Mouse (Mus musculus): ENCODE data around the gene Gm49383.
"Not testable (repeated sequence)": the region's sequence is repeated elsewhere in the genome, so short reads cannot be mapped to it uniquely, and the experiment has no call there.

The Gm49383 gene

GRCm38 (mm10) chr12:69198985-69199384, 2.1 kb upstream of the Gm49383 start:
- no peak for DNase-seq

- DNase-seq, result peak; percentile 52
Observed at GRCm38 (mm10) chr12:69198164-69198535, 1.2 kb upstream of the Gm49383 start, which contains the start of gene Dnaaf2. Dnaaf2 (minus strand) TSS chr12:69198429.

- DNase-seq, result peak; percentile 30
Observed at GRCm38 (mm10) chr12:69197378-69198163, 667 bp upstream of the Gm49383 start.

- no peak for DNase-seq
Observed at GRCm38 (mm10) chr12:69192637-69193036, 4.3 kb downstream of the Gm49383 start.

- DNase-seq, result no peak
Observed at GRCm38 (mm10) chr12:69191396-69191795, 5.5 kb downstream of the Gm49383 start.

GRCm38 (mm10) chr12:69190522-69190921, 6.4 kb downstream of the Gm49383 start:
- no peak for DNase-seq

- no peak for DNase-seq
Observed at GRCm38 (mm10) chr12:69190074-69190473, 6.8 kb downstream of the Gm49383 start.

GRCm38 (mm10) chr12:69186811-69187471, 10.0 kb downstream of the Gm49383 start:
- DNase-seq, result no peak

GRCm38 (mm10) chr12:69185371-69185770, 11.5 kb downstream of the Gm49383 start:
- no peak for DNase-seq

GRCm38 (mm10) chr12:69184342-69185295, 12.3 kb downstream of the Gm49383 start:
- DNase-seq, result peak; percentile 63

- peak; percentile 99 for DNase-seq
Observed at GRCm38 (mm10) chr12:69183583-69184308, 13.2 kb downstream of the Gm49383 start, which contains the start of the genes Rpl36al and Mgat2. Rpl36al (minus strand) TSS chr12:69184083. Mgat2 (plus strand) TSS chr12:69184157.

GRCm38 (mm10) chr12:69181800-69182199, 15.1 kb downstream of the Gm49383 start:
- DNase-seq, result no peak

- no peak for DNase-seq
Observed at GRCm38 (mm10) chr12:69179371-69179770, 17.5 kb downstream of the Gm49383 start.

- DNase-seq, result no peak
Observed at GRCm38 (mm10) chr12:69177526-69177925, 19.4 kb downstream of the Gm49383 start.

- DNase-seq, result no peak
Observed at GRCm38 (mm10) chr12:69175975-69176374, 20.9 kb downstream of the Gm49383 start.

GRCm38 (mm10) chr12:69171307-69171706, 25.6 kb downstream of the Gm49383 start:
- DNase-seq, result no peak

GRCm38 (mm10) chr12:69168461-69169106, 28.3 kb downstream of the Gm49383 start, which contains the start of gene Lrr1:
Lrr1 (plus strand) TSS chr12:69168814.
- DNase-seq, result peak; percentile 77

GRCm38 (mm10) chr12:69167656-69168460, 29.0 kb downstream of the Gm49383 start:
- DNase-seq, result no peak

GRCm38 (mm10) chr12:69166861-69167581, 29.9 kb downstream of the Gm49383 start:
- DNase-seq, result not testable (repeated sequence)

GRCm38 (mm10) chr12:69164904-69165303, 32.0 kb downstream of the Gm49383 start:
- no peak for DNase-seq

All from right cerebral cortex, adult 18-20 months (tissue).